Mouse (Mus musculus): ENCODE measurements at regions not wholly inside any gene's neighbourhood (a gene's known extent, or its start where the extent isn't known, plus 50 kb on each side); places are given as distances from the start of the nearest gene placed in this dataset.

GRCm38 (mm10) chr2:173930606-173931177 lies 145.4 kb upstream of the Stx16 start:
- no peaks in the 10 kb centered on the region for H3K27me3 ChIP-seq (replicated peaks; ENCODE audit: control insufficient read depth, insufficient read depth, low read length)
- no peaks in the 10 kb centered on the region for H3K4me1 ChIP-seq (ENCODE audit: control insufficient read depth, insufficient read depth, low read length)
- ATAC-seq: no peak
- no peaks in the 10 kb centered on the region for H3K36me3 ChIP-seq (ENCODE audit: control insufficient read depth, insufficient read depth, low read length)
- H3K27ac ChIP-seq (ENCODE audit: low read depth, low read length): no peak overlapping the region
- DNase-seq (ENCODE audit: low spot score): no peak
- peaks cover 5% of the 10 kb centered on the region; the same call in 1 of the 2 replicates for H3K9me3 ChIP-seq (replicated peaks; ENCODE audit: control insufficient read depth, low read length)
- no peak overlapping the region for H3K9ac ChIP-seq (ENCODE audit: low read length)
- WGBS: 97% methylated on average over 17 of the region's 17 CpGs
- no peak overlapping the region for H3K4me2 ChIP-seq (ENCODE audit: low read length)
- no peak overlapping the region for H3K4me3 ChIP-seq (ENCODE audit: low read depth, low read length)

- DNase-seq (ENCODE audit: low spot score) (no peak), ATAC-seq (no peak)
- no peak overlapping the region for H3K4me2 ChIP-seq (ENCODE audit: low read length)
- H3K9ac ChIP-seq (ENCODE audit: low read length): no peak overlapping the region
- WGBS: 78% methylated on average over 5 of the region's 5 CpGs
- H3K27ac ChIP-seq (ENCODE audit: low read depth, low read length): no peak overlapping the region
- H3K36me3 ChIP-seq (ENCODE audit: control insufficient read depth, insufficient read depth, low read length): no peaks in the 10 kb centered on the region
- no peak overlapping the region for H3K4me3 ChIP-seq (ENCODE audit: low read depth, low read length)
- peaks cover 3% of the 10 kb centered on the region; the same call in 1 of the 2 replicates for H3K4me1 ChIP-seq (ENCODE audit: control insufficient read depth, insufficient read depth, low read length)
- H3K27me3 ChIP-seq (replicated peaks; ENCODE audit: control insufficient read depth, insufficient read depth, low read length): no peaks in the 10 kb centered on the region
- peaks cover 5% of the 10 kb centered on the region; the same call in 1 of the 2 replicates for H3K9me3 ChIP-seq (replicated peaks; ENCODE audit: control insufficient read depth, low read length)
These were observed 140.4 kb upstream of the Stx16 start for GRCm38 (mm10) chr2:173935706-173936105.

GRCm38 (mm10) chr2:173937531-173938439 lies 138.3 kb upstream of the Stx16 start:
- ATAC-seq (peak; percentile 50; the same call in 1 of the 2 replicates), DNase-seq (ENCODE audit: low spot score) (peak; percentile 83)
- Histone ChIP-seq H3K36me3 (ENCODE audit: control insufficient read depth, insufficient read depth, low read length) (no peaks in the 10 kb centered on the region), H3K4me2 (ENCODE audit: low read length) (no peak overlapping the region), H3K9me3 (replicated peaks; ENCODE audit: control insufficient read depth, low read length) (peaks cover 5% of the 10 kb centered on the region; the same call in 1 of the 2 replicates), H3K27me3 (replicated peaks; ENCODE audit: control insufficient read depth, insufficient read depth, low read length) (no peaks in the 10 kb centered on the region), H3K9ac (ENCODE audit: low read length) (no peak overlapping the region), H3K4me3 (ENCODE audit: low read depth, low read length) (no peak overlapping the region), H3K27ac (ENCODE audit: low read depth, low read length) (no peak overlapping the region), H3K4me1 (ENCODE audit: control insufficient read depth, insufficient read depth, low read length) (peaks cover 3% of the 10 kb centered on the region; the same call in 1 of the 2 replicates)
- WGBS: 31% methylated on average over 18 of the region's 18 CpGs

GRCm38 (mm10) chr2:173938440-173938787 lies 137.7 kb upstream of the Stx16 start:
- H3K4me1 ChIP-seq (ENCODE audit: control insufficient read depth, insufficient read depth, low read length): peaks cover 3% of the 10 kb centered on the region; the same call in 1 of the 2 replicates
- no peak overlapping the region for H3K9ac ChIP-seq (ENCODE audit: low read length)
- H3K27ac ChIP-seq (ENCODE audit: low read depth, low read length): no peak overlapping the region
- no peaks in the 10 kb centered on the region for H3K27me3 ChIP-seq (replicated peaks; ENCODE audit: control insufficient read depth, insufficient read depth, low read length)
- 67% methylated on average over 11 of the region's 11 CpGs for WGBS
- DNase-seq (ENCODE audit: low spot score) (no peak), ATAC-seq (no peak)
- no peaks in the 10 kb centered on the region for H3K36me3 ChIP-seq (ENCODE audit: control insufficient read depth, insufficient read depth, low read length)
- no peak overlapping the region for H3K4me3 ChIP-seq (ENCODE audit: low read depth, low read length)
- H3K9me3 ChIP-seq (replicated peaks; ENCODE audit: control insufficient read depth, low read length): peaks cover under 1% of the 10 kb centered on the region; the same call in 1 of the 2 replicates
- no peak overlapping the region for H3K4me2 ChIP-seq (ENCODE audit: low read length)

- Histone ChIP-seq H3K27me3 (replicated peaks; ENCODE audit: control insufficient read depth, insufficient read depth, low read length) (no peaks in the 10 kb centered on the region), H3K27ac (ENCODE audit: low read depth, low read length) (no peak overlapping the region), H3K4me1 (ENCODE audit: control insufficient read depth, insufficient read depth, low read length) (no peaks in the 10 kb centered on the region), H3K9ac (ENCODE audit: low read length) (no peak overlapping the region), H3K4me2 (ENCODE audit: low read length) (no peak overlapping the region), H3K4me3 (ENCODE audit: low read depth, low read length) (no peak overlapping the region), H3K36me3 (ENCODE audit: control insufficient read depth, insufficient read depth, low read length) (no peaks in the 10 kb centered on the region), H3K9me3 (replicated peaks; ENCODE audit: control insufficient read depth, low read length) (0 out of 2 replicates have a peak, but pooled peaks cover 6% of the 10 kb centered on the region)
- 88% methylated on average over 5 of the region's 5 CpGs for WGBS
- DNase-seq (ENCODE audit: low spot score) (no peak), ATAC-seq (no peak)
These were observed 130.7 kb upstream of the Stx16 start for GRCm38 (mm10) chr2:173945441-173945840.

GRCm38 (mm10) chr2:173948586-173948985 lies 127.5 kb upstream of the Stx16 start:
- Histone ChIP-seq H3K4me3 (ENCODE audit: low read depth, low read length) (no peak overlapping the region), H3K4me1 (ENCODE audit: control insufficient read depth, insufficient read depth, low read length) (no peaks in the 10 kb centered on the region), H3K9me3 (replicated peaks; ENCODE audit: control insufficient read depth, low read length) (0 out of 2 replicates have a peak, but pooled peaks cover 6% of the 10 kb centered on the region), H3K4me2 (ENCODE audit: low read length) (no peak overlapping the region), H3K27me3 (replicated peaks; ENCODE audit: control insufficient read depth, insufficient read depth, low read length) (no peaks in the 10 kb centered on the region), H3K27ac (ENCODE audit: low read depth, low read length) (no peak overlapping the region), H3K36me3 (ENCODE audit: control insufficient read depth, insufficient read depth, low read length) (no peaks in the 10 kb centered on the region), H3K9ac (ENCODE audit: low read length) (no peak overlapping the region)
- ATAC-seq (no peak), DNase-seq (ENCODE audit: low spot score) (no peak)
- WGBS: 95% methylated on average over 5 of the region's 5 CpGs

DNA sequence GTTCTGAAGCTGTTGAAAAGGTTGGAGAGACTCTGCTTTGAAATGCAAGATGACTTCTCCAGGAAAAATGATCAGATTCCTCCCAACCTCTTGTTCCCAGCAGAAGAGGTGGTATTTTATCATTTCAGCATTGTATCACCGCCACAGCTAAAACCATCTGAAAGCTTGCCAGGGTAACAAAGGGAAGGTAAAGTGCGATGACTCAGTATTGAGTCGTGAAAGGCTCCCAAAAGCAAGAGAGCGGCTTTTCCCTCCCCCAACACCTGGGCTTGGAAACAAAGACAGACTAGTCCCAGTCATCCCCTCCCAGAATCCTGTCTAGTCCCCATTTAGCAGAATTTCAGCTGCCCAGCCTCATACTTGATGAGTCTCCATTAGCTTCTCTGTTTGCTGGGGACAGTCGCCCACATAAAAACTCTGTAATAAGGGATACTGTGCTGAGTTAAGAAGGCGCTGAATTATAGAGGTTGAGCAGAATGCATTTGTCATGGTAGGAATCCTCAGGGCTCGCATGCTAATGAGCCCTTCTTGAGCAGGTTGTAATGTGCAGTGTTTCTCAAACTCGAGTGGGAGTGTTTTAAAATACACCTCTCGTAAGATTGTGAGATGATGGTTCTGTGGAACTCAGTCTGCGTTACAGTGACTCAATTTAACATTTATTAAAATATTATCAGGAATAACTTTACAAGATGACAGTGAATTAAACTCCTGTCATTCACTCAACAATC lies 125.8 kb upstream of the Stx16 start:
- ATAC-seq (no peak), DNase-seq (ENCODE audit: low spot score) (no peak)
- no peak overlapping the region for H3K4me2 ChIP-seq (ENCODE audit: low read length)
- no peaks in the 10 kb centered on the region for H3K36me3 ChIP-seq (ENCODE audit: control insufficient read depth, insufficient read depth, low read length)
- H3K27ac ChIP-seq (ENCODE audit: low read depth, low read length): no peak overlapping the region
- no peaks in the 10 kb centered on the region for H3K27me3 ChIP-seq (replicated peaks; ENCODE audit: control insufficient read depth, insufficient read depth, low read length)
- H3K9ac ChIP-seq (ENCODE audit: low read length): no peak overlapping the region
- WGBS: 37% methylated on average over 10 of the region's 10 CpGs
- H3K4me3 ChIP-seq (ENCODE audit: low read depth, low read length): no peak overlapping the region
- H3K9me3 ChIP-seq (replicated peaks; ENCODE audit: control insufficient read depth, low read length): no peaks in the 10 kb centered on the region
- H3K4me1 ChIP-seq (ENCODE audit: control insufficient read depth, insufficient read depth, low read length): no peaks in the 10 kb centered on the region

DNA sequence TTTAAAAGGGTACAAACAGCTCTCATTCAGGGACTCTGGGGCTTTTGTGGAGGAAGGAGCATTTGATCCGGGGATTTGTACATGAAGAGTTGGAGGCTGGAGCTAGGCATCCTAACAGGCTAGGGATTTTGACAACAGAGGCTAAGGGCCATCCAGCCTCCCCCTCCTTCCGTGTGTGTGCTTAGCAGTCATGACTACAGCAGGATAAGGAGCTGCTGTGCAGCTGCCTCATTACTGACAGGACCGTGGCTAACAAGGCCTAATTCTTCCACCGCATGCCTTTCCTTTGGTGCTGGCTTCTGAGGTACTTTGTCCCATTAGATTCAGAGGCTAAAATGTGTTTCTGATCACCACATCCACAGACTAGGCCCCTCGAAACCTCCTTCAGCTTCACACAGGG lies 110.0 kb upstream of the Stx16 start:
- no peak for ATAC-seq
- Histone ChIP-seq H3K36me3 (ENCODE audit: control insufficient read depth, insufficient read depth, low read length) (no peaks in the 10 kb centered on the region), H3K4me2 (ENCODE audit: low read length) (no peak overlapping the region), H3K9ac (ENCODE audit: low read length) (no peak overlapping the region), H3K27ac (ENCODE audit: low read depth, low read length) (no peak overlapping the region), H3K27me3 (replicated peaks; ENCODE audit: control insufficient read depth, insufficient read depth, low read length) (no peaks in the 10 kb centered on the region), H3K9me3 (replicated peaks; ENCODE audit: control insufficient read depth, low read length) (no peaks in the 10 kb centered on the region), H3K4me1 (ENCODE audit: control insufficient read depth, insufficient read depth, low read length) (no peaks in the 10 kb centered on the region), H3K4me3 (ENCODE audit: low read depth, low read length) (no peak overlapping the region)
- 62% methylated on average over 5 of the region's 5 CpGs for WGBS
- no peak for DNase-seq (ENCODE audit: low spot score)

Data from forebrain, embryonic 14.5 days (tissue).